Mouse (Mus musculus) CH12.LX (cell line): ENCODE results near the gene Mpl. TPM values are rescaled to one million over a fixed set of nuclear protein-coding genes. Genes with fewer than 3 reads are reported as not detected.

Experiments
- DNase-seq: peaks from one replicate; pipeline ENCODE4 v3.0.0-alpha.2; 2013; ENCODE audit errors: extremely low read depth
- H3K27ac ChIP-seq: 2 replicates; pipeline ENCODE4 v1.5.1; 2012; ENCODE audit warnings: low read depth, mild to moderate bottlenecking, control low read depth, moderate library complexity; ENCODE audit not compliant: insufficient read depth
- H3K27me3 ChIP-seq: replicated peaks from 2 replicates; pipeline ENCODE3; 2012; ENCODE audit warnings: inconsistent platforms
- H3K36me3 ChIP-seq, 2 experiments: replicated peaks in 1 of 2; 2 replicates each; pipeline versions ENCODE3 to v1.6.1; 2012; ENCODE audit warnings: inconsistent platforms in 1 of 2, low read length in 1 of 2, mild to moderate bottlenecking in 1 of 2, mixed read lengths in 1 of 2, moderate library complexity in 1 of 2; ENCODE audit not compliant: control insufficient read depth in 1 of 2, insufficient read depth in 1 of 2
- H3K4me1 ChIP-seq, 2 experiments: 2 replicates each; pipeline ENCODE4 v1.6.1; 2012; ENCODE audit warnings: inconsistent platforms in 1 of 2, moderate library complexity in 1 of 2; ENCODE audit not compliant: insufficient read depth in 2 of 2, control insufficient read depth in 1 of 2
- H3K4me2 ChIP-seq: 2 replicates; pipeline ENCODE4 v1.6.1; 2012; ENCODE audit warnings: low read depth, mild to moderate bottlenecking, control low read depth; ENCODE audit not compliant: poor library complexity, insufficient read depth, severe bottlenecking
- H3K4me3 ChIP-seq, 3 experiments: fragments of 150-350 bp in 1 of 3; sonication (generic) in 1 of 3; replicated peaks in 1 of 3; 2 replicates each; pipeline versions ENCODE3 to v1.5.1; 2011 to 2012; ENCODE audit warnings: low read depth in 2 of 3, low read length in 2 of 3, mild to moderate bottlenecking in 2 of 3, moderate library complexity in 2 of 3, control low read depth in 1 of 3, improper control_type of control experiment in 1 of 3, inconsistent platforms in 1 of 3, mixed read lengths in 1 of 3; ENCODE audit not compliant: poor library complexity in 1 of 3
- H3K79me2 ChIP-seq: replicated peaks from 2 replicates; pipeline ENCODE4 v1.6.1; 2012; ENCODE audit warnings: mild to moderate bottlenecking, moderate library complexity; ENCODE audit not compliant: control insufficient read depth, poor library complexity, insufficient read depth, severe bottlenecking; ENCODE audit errors: extremely low read depth
- H3K9ac ChIP-seq: 2 replicates; pipeline ENCODE4 v1.6.1; 2012; ENCODE audit warnings: low read depth, mild to moderate bottlenecking, control low read depth, moderate library complexity; ENCODE audit not compliant: insufficient read depth
- H3K9me3 ChIP-seq: replicated peaks from 2 replicates; pipeline ENCODE3; 2012; ENCODE audit warnings: low read length, inconsistent platforms, mixed read lengths
- CHD1 ChIP-seq: IDR thresholded peaks from 2 replicates; pipeline ENCODE4 v1.6.1; 2012; ENCODE audit warnings: low read depth, low read length, improper control_type of control experiment, inconsistent platforms
- CHD2 ChIP-seq: IDR thresholded peaks from 2 replicates; pipeline ENCODE4 v1.6.1; 2011; ENCODE audit warnings: low read length, improper control_type of control experiment
- CTCF ChIP-seq, 2 experiments: IDR thresholded peaks in 1 of 2; conservative IDR thresholded peaks in 1 of 2; 2 replicates each; pipeline ENCODE4 v1.5.1; 2011 to 2012; ENCODE audit warnings: low read depth in 2 of 2, low read length in 2 of 2, improper control_type of control experiment in 1 of 2, inconsistent platforms in 1 of 2, mild to moderate bottlenecking in 1 of 2, moderate library complexity in 1 of 2
- E2F4 ChIP-seq: IDR thresholded peaks from 2 replicates; pipeline ENCODE4 v1.6.1; 2011; ENCODE audit warnings: low read depth, low read length, improper control_type of control experiment; ENCODE audit not compliant: insufficient replicate concordance
- ELF1 ChIP-seq: IDR thresholded peaks from 2 replicates; pipeline ENCODE4 v1.6.1; 2014; ENCODE audit warnings: low read depth, mild to moderate bottlenecking, inconsistent platforms, low read length, improper control_type of control experiment
- EP300 ChIP-seq: IDR thresholded peaks from 2 replicates; pipeline ENCODE4 v1.6.1; 2011; ENCODE audit warnings: low read length, improper control_type of control experiment
- JUN ChIP-seq: IDR thresholded peaks from 2 replicates; pipeline ENCODE4 v1.6.1; 2011; ENCODE audit warnings: low read depth, mild to moderate bottlenecking, low read length, improper control_type of control experiment, moderate library complexity; ENCODE audit not compliant: insufficient read depth
- KAT2A ChIP-seq: IDR thresholded peaks from 2 replicates; pipeline ENCODE4 v1.6.1; 2012; ENCODE audit warnings: low read length, improper control_type of control experiment, inconsistent platforms; ENCODE audit not compliant: insufficient replicate concordance
- MYC ChIP-seq: IDR thresholded peaks from 2 replicates; pipeline ENCODE4 v1.6.1; 2011; ENCODE audit warnings: low read depth, mild to moderate bottlenecking, improper control_type of control experiment, low read length
- NELFE ChIP-seq: IDR thresholded peaks from 2 replicates; pipeline ENCODE4 v1.6.1; 2011; ENCODE audit warnings: low read depth, low read length, improper control_type of control experiment
- NRF1 ChIP-seq: IDR thresholded peaks from 2 replicates; pipeline ENCODE4 v1.6.1; 2014; ENCODE audit warnings: low read depth, mild to moderate bottlenecking, inconsistent platforms, low read length, improper control_type of control experiment, moderate library complexity
- RCOR1 ChIP-seq: conservative IDR thresholded peaks from 2 replicates; pipeline ENCODE4 v1.6.1; 2012; ENCODE audit warnings: low read depth, mild to moderate bottlenecking, inconsistent platforms, low read length, improper control_type of control experiment
- SIN3A ChIP-seq: IDR thresholded peaks from 2 replicates; pipeline ENCODE4 v1.6.1; 2012; ENCODE audit warnings: low read length, improper control_type of control experiment, inconsistent platforms
- SMC3 ChIP-seq: IDR thresholded peaks from 2 replicates; pipeline ENCODE4 v1.6.1; 2011; ENCODE audit warnings: low read depth, low read length, improper control_type of control experiment
- TBP ChIP-seq: conservative IDR thresholded peaks from 2 replicates; pipeline ENCODE4 v1.6.1; 2011; ENCODE audit warnings: low read depth, low read length, improper control_type of control experiment
- UBTF ChIP-seq: IDR thresholded peaks from 2 replicates; pipeline ENCODE4 v1.6.1; 2012; ENCODE audit warnings: low read depth, mild to moderate bottlenecking, inconsistent platforms, low read length, improper control_type of control experiment, moderate library complexity
- ZC3H11A ChIP-seq: IDR thresholded peaks from 2 replicates; pipeline ENCODE4 v1.6.1; 2012; ENCODE audit warnings: low read depth, mild to moderate bottlenecking, inconsistent platforms, low read length, improper control_type of control experiment
- dilution Hi-C: fragments of 300-500 bp; cut with MboI; formaldehyde crosslinking; loops from 2 replicates; pipeline ENCODE4 v1.14.3; 2020; ENCODE audit warnings: low sequenced_read_pairs; ENCODE audit not compliant: extremely low pct_unique_long_range_greater_than_20kb, extremely low pct_ligation_motif_present
- in situ Hi-C: fragments of 300-500 bp; cut with MboI; formaldehyde crosslinking; loops from 3 replicates; pipeline ENCODE4 v1.14.3; 2019; ENCODE audit warnings: low sequenced_read_pairs, low pct_ligation_motif_present, low pct_unique_long_range_greater_than_20kb, mixed read lengths
- polyA plus RNA-seq: library from polyadenylated mRNA; unstranded; fragments of >175 nt; gene quantifications from 2 replicates; pipeline ENCODE4 v1.2.1, GENCODE M21; 2012; ENCODE audit warnings: low read depth; ENCODE audit not compliant: insufficient read length
- total RNA-seq, 2 experiments: library from RNA; depleted of rRNA; stranded (reverse); fragments of 300-350 nt in 1 of 2; fragments of >200 nt in 1 of 2; gene quantifications; 2 replicates each; pipeline ENCODE4 v1.2.3; 2012 to 2014

The Mpl gene
- total and polyA plus RNA-seq, 3 experiments: not detected

GRCm38 (mm10) chr4:118401421-118401820 is 55.9 kb downstream of the Mpl start:
- no peak for DNase-seq
- Histone ChIP-seq H3K9me3 (no peaks in the 10 kb centered on the region), H3K4me1 (no peaks in the 10 kb centered on the region), H3K79me2 (no peaks in the 10 kb centered on the region), H3K27me3 (no peaks in the 10 kb centered on the region), H3K4me3 (no peak overlapping the region), H3K27ac (no peak overlapping the region), H3K36me3 (peaks cover 64 to 86% of the 10 kb centered on the region in 2 experiments), H3K9ac (no peak overlapping the region), H3K4me2 (no peak overlapping the region)
- in situ Hi-C loops: no loop called here
- TF ChIP-seq RCOR1 (no peak), MYC (no peak)
- dilution Hi-C loops: no loop called here

DNA sequence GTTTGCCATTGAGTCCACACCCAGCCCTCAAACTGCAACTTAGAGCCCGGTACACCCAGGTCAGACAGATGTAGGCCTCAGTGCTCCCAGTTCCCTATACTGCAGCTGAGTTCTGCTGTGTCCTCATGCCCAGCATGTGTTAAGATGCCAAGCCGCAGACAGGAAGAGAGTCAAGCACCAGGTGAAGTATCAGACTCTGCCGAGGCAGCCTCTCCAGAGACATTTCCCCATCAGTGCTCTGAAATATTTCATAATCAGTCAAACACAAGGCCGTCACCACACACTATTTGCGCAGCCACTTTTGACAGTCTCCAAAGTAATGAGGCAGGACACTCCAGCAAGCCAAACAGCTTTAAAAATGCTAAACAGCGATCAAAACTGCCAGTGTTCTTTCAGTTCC is 58.9 kb downstream of the Mpl start:
- Histone ChIP-seq H3K27ac (no peak overlapping the region), H3K27me3 (no peaks in the 10 kb centered on the region), H3K9me3 (no peaks in the 10 kb centered on the region), H3K4me3 (no peak overlapping the region), H3K9ac (no peak overlapping the region), H3K36me3 (peaks cover 82 to 98% of the 10 kb centered on the region in 2 experiments), H3K4me1 (no peaks in the 10 kb centered on the region), H3K4me2 (no peak overlapping the region), H3K79me2 (no peaks in the 10 kb centered on the region)
- dilution Hi-C loops (no loop called here), in situ Hi-C loops (no loop called here)
- no peak for TF ChIP-seq CHD2
- no peak for TF ChIP-seq NELFE
- TF ChIP-seq SIN3A: no peak
- no peak for TF ChIP-seq ZC3H11A
- no peak for TF ChIP-seq NRF1
- TF ChIP-seq EP300: no peak
- no peak for TF ChIP-seq JUN
- no peak for TF ChIP-seq UBTF
- TF ChIP-seq CTCF (conservative IDR thresholded peaks at IDR 0.05 in 1 of 2, IDR thresholded peaks at IDR 0.05 in 1 of 2; ENCODE audit: low read depth in 2 of 2, low read length in 2 of 2): no peak
- TF ChIP-seq CHD1: no peak
- TF ChIP-seq E2F4: no peak
- no peak for TF ChIP-seq ELF1
- no peak for DNase-seq

- in situ Hi-C loops: no loop called here
- H3K4me3 ChIP-seq: no peak overlapping the region
Observed at GRCm38 (mm10) chr4:118396433-118396832, 60.9 kb downstream of the Mpl start.

More at GRCm38 (mm10) chr4:118396433-118396832, 60.9 kb downstream of the Mpl start:
- no peak for DNase-seq
- H3K27me3 ChIP-seq: no peaks in the 10 kb centered on the region
- H3K9me3 ChIP-seq: no peaks in the 10 kb centered on the region
- H3K9ac ChIP-seq: no peak overlapping the region
- no peak overlapping the region for H3K4me2 ChIP-seq
- no peaks in the 10 kb centered on the region for H3K79me2 ChIP-seq
- no peak overlapping the region for H3K27ac ChIP-seq
- H3K36me3 ChIP-seq: peaks cover 85 to 98% of the 10 kb centered on the region in 2 experiments
- no peaks in the 10 kb centered on the region for H3K4me1 ChIP-seq
- TF ChIP-seq SMC3: no peak
- no peak for TF ChIP-seq ZC3H11A
- no peak for TF ChIP-seq KAT2A
- TF ChIP-seq TBP: no peak
- TF ChIP-seq NELFE: no peak
- no peak for TF ChIP-seq EP300
- TF ChIP-seq, all 38 proteins: peak for 0
- dilution Hi-C loops: no loop called here
